In genomic region chr1:165459503-165460181, GRCm38 (mm10) we compare ENCODE assay signal across 7 mouse cellular contexts. TPM values are rescaled to one million over a fixed set of nuclear protein-coding genes. Genes with fewer than 3 reads are reported as not detected.
A peak's percentile ranks its signal among the peaks of the same experiment; 100 is the strongest.
DNase-seq lines count a peak whose midpoint lies in the region; ATAC-seq lines count a peak whose summit lies in the region.

No protein-coding gene starts in this region.

- no peak; the same call in 1 of the 2 replicates for ATAC-seq in limb, embryonic 12.5 days (ENCODE audit: insufficient number of reproducible peaks, insufficient read depth, low FRiP score, low TSS enrichment, low read depth)
- no peak for ATAC-seq in midbrain, embryonic 13.5 days

- peak overlapping the region; percentile 75 for H3K4me2 ChIP-seq in limb, embryonic 12.5 days
- H3K4me2 ChIP-seq in midbrain, embryonic 13.5 days (replicated peaks): peak overlapping the region; percentile 78

- H3K27me3 ChIP-seq in limb, embryonic 12.5 days: no peaks in the 10 kb centered on the region
- H3K27me3 ChIP-seq in midbrain, embryonic 13.5 days: no peaks in the 10 kb centered on the region

- no peaks in the 10 kb centered on the region for H3K9me3 ChIP-seq in limb, embryonic 12.5 days
- no peaks in the 10 kb centered on the region for H3K9me3 ChIP-seq in midbrain, embryonic 13.5 days

- peak overlapping the region; percentile 93 for H3K27ac ChIP-seq in limb, embryonic 12.5 days
- peak overlapping the region; percentile 95 for H3K27ac ChIP-seq in midbrain, embryonic 13.5 days

- peak overlapping the region; percentile 82 for H3K9ac ChIP-seq in limb, embryonic 12.5 days (replicated peaks)
- peak overlapping the region; percentile 86 for H3K9ac ChIP-seq in midbrain, embryonic 13.5 days (replicated peaks)

- peaks cover 8% of the 10 kb centered on the region; the same call in 1 of the 2 replicates for H3K4me1 ChIP-seq in limb, embryonic 12.5 days (replicated peaks)
- H3K4me1 ChIP-seq in midbrain, embryonic 13.5 days (replicated peaks): peaks cover 19% of the 10 kb centered on the region

- peak; percentile 73 for DNase-seq in adrenal gland, postnatal 14 days
- peak; percentile 61 for DNase-seq in embryo, embryonic 9.5 days (ENCODE audit: extremely low spot score)
- peak; percentile 98 for DNase-seq in heart, adult 11 months
- DNase-seq in kidney, adult 18-20 months: peak; percentile 69
- DNase-seq in spleen, postnatal 10 days (ENCODE audit: low spot score in 2 of 2): peak; percentile 73 to 75

- no peaks in the 10 kb centered on the region for H3K36me3 ChIP-seq in limb, embryonic 12.5 days
- H3K36me3 ChIP-seq in midbrain, embryonic 13.5 days: no peaks in the 10 kb centered on the region

- peak overlapping the region; percentile 91 for H3K4me3 ChIP-seq in limb, embryonic 12.5 days (replicated peaks)
- H3K4me3 ChIP-seq in midbrain, embryonic 13.5 days (replicated peaks): peak overlapping the region; percentile 97

- WGBS in limb, embryonic 12.5 days: 1% methylated on average over 58 of the region's 60 CpGs
- under 1% methylated on average over 56 of the region's 60 CpGs for WGBS in midbrain, embryonic 13.5 days

RNA-seq across cellular contexts. Expression of gene Dcaf6, which starts 0.6 kb away (rescaled TPM):
- 44.5 and 46.5 TPM in 2 replicates for total RNA-seq in adrenal gland, postnatal 14 days (2021)
- polyA plus RNA-seq in limb, embryonic 12.5 days (2016; fragmentation: Nextera tagmentation; extraction: Ambion mirVana): 11.4 and 12.2 TPM in 2 replicates
- polyA plus RNA-seq in midbrain, embryonic 13.5 days (2015; fragmentation: Nextera tagmentation; extraction: Ambion mirVana): 11.6 and 13.6 TPM in 2 replicates

RNA-seq across cellular contexts. Expression of gene Mpc2, which starts 0.8 kb away (rescaled TPM):
- total RNA-seq in adrenal gland, postnatal 14 days (2021): 311 and 341 TPM in 2 replicates
- 118 and 122 TPM in 2 replicates for polyA plus RNA-seq in limb, embryonic 12.5 days (2016; fragmentation: Nextera tagmentation; extraction: Ambion mirVana)
- polyA plus RNA-seq in midbrain, embryonic 13.5 days (2015; fragmentation: Nextera tagmentation; extraction: Ambion mirVana): 162 and 170 TPM in 2 replicates

RNA-seq across cellular contexts. Expression of gene Adcy10, which starts 25.3 kb away (rescaled TPM):
- 0.11 TPM in 2 replicates for total RNA-seq in adrenal gland, postnatal 14 days (2021)
- polyA plus RNA-seq in limb, embryonic 12.5 days (2016; fragmentation: Nextera tagmentation; extraction: Ambion mirVana): 0.10 TPM in 1 of 2 replicates, not detected in the other
- 0.11 and 0.15 TPM in 2 replicates for polyA plus RNA-seq in midbrain, embryonic 13.5 days (2015; fragmentation: Nextera tagmentation; extraction: Ambion mirVana)
